Mouse (Mus musculus): ENCODE measurements at regions not wholly inside any gene's neighbourhood (a gene's known extent, or its start where the extent isn't known, plus 50 kb on each side); places are given as distances from the start of the nearest gene placed in this dataset.
A peak's percentile ranks its signal among the peaks of the same experiment; 100 is the strongest.

DNA sequence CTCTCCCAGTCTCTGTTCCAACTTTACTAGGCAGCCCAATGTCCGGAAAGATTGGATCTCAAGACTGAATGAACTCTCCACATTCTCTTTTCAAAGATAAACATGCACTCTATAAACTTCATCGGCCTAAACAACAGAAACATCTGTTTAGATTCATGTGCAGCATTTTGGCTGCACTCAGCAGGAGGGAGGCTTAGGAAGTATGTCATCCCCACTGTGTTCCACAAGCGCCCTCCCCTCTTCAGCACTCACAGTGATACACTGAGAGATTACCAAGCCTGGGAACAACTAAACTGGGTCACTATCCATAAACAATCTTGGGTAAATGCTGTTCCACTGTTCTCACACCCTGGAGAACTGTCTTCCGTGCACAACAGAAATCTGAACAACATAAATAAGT, 185.5 kb upstream of the Gm11114 start:
- ATAC-seq (ENCODE audit: low TSS enrichment) = no peak

DNA sequence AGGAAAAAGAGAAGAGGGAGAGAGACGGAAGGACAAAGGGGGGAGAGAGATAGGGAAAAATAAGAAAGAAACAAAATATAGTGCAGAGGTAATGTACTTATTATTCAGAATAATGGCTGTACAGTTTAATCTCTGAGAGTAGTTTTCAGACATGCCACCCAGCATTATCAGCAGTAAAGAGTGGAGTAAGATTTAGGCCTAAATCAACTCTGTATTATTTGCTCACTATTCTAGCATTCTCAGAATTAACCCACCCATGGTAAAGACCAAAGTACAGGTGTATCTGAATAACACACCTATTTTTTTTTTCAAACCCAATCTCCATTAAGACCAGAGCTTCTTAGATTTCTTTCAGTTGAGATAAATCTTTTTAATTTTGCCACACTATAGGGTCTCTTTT, 177.7 kb upstream of the Gm11114 start:
- no peak for ATAC-seq (ENCODE audit: low TSS enrichment)

- ATAC-seq (ENCODE audit: low TSS enrichment) = no peak
Observed at GRCm38 (mm10) chr9:85136715-85137582, 175.6 kb upstream of the Gm11114 start.

DNA sequence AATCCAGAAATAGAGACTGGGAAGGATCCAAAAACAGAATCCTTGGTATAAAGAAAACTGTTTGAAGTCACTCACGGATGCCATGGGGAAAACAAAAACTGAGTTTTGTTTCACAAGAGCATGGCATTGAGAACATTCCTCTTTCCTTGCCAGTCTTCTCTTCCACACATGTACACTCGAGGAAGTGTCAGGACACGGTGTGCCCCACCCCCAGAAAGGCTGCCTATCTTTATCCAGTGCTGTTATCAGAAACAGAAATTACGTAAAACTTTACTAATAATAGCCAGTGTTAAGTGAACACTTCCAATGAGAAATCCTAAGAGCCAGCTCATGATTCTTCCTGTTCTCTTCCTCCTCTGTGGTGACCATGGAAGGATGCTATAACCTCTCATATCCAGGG, 172.7 kb upstream of the Gm11114 start:
- ATAC-seq (ENCODE audit: low TSS enrichment) = peak; percentile 20; the same call in 1 of the 2 replicates

DNA sequence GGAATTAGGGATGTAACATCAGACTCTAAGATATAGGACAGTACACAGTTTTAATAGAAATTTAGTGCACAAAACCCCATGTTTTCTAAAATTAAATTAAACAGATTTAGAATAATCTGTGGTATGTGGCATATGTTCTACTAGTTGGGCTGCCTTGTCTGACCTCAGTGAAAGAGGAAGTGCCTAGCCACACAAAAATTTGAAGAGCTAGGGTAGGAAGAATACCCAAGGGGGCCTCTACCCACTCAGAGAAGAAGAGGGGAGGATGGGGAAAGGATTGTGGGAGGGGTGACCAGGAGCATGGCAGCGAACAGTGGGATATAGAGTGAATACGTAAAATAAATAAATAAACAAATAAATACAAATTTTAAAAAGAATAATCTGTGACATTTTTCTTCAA, 168.2 kb upstream of the Gm11114 start:
- ATAC-seq (ENCODE audit: low TSS enrichment) = no peak

DNA sequence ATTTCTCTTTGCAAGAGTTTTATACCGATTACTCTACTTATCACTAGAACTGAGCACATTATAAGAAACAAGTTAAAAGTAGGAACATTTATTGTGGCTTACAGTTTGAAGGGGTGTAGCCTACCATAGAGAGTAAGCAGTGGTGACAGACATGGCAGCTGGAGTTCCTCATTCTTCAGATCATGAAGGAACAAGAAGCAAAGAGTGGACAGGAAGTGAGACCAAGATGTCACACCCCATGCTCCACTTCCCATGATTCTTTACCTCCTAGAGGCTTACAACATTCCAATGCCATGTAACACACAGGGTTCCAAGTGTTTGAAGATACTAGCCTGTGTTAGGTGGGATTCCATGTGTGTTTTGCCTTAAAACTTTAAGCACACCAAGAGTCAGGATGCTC, 146.9 kb upstream of the Gm11114 start:
- ATAC-seq (ENCODE audit: low TSS enrichment) = no peak

- no peak for ATAC-seq (ENCODE audit: low TSS enrichment)
Observed at GRCm38 (mm10) chr9:85167243-85167642, 145.3 kb upstream of the Gm11114 start.

GRCm38 (mm10) chr9:85174431-85174830, 138.1 kb upstream of the Gm11114 start:
- ATAC-seq (ENCODE audit: low TSS enrichment) = no peak

DNA sequence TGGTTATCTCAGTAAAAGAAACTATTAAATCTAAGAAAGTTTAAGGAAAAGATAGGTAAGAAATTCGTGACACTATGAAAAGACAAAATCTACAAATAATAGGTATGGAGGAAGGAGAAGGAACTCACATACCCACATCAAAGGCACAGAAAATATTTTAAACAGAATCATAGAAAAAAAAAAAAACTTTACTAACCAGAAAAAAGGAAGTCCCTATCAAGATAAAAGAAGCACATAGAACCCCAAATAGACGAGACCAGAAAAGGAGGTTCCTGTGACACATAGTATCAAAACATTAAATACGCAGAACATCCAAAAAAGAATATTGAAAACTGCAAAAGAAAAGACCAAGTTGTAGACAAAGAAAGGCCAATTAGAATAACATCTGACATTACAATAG, 111.4 kb upstream of the Gm11114 start:
- ATAC-seq (ENCODE audit: low TSS enrichment) = no peak

- ATAC-seq (ENCODE audit: low TSS enrichment) = no peak
Observed at GRCm38 (mm10) chr9:85224870-85225269, 87.7 kb upstream of the Gm11114 start.

All from frontal cortex, adult (tissue).